Mouse (Mus musculus): ENCODE data around the gene Zfp414.
"Not testable (repeated sequence)": the region's sequence is repeated elsewhere in the genome, so short reads cannot be mapped to it uniquely, and the experiment has no call there.

The Zfp414 gene
- long read RNA-seq, experiment 1, partial matches to known transcripts: 2 of 6 reads
- long read RNA-seq, experiment 1, other reads (novel, unspliced or antisense): 0 of 6 reads
- long read RNA-seq, experiment 2, transcript Zfp414-201 (6 exons, 1,197 nt): major isoform, 8 of 18 reads
- long read RNA-seq, experiment 2, partial matches to known transcripts: 4 of 18 reads
- long read RNA-seq, experiment 2, other reads (novel, unspliced or antisense): 2 of 18 reads

- intact Hi-C loops (cut with DNase I): no loop called here
These were observed at the start of gene Zfp414 for GRCm38 (mm10) chr17:33628621-33629486. TSS of gene Zfp414 (plus strand) at chr17:33629090.

GRCm38 (mm10) chr17:33584061-33584460, 44.8 kb upstream of the Zfp414 start:
- intact Hi-C loops (cut with DNase I): no loop called here

DNA sequence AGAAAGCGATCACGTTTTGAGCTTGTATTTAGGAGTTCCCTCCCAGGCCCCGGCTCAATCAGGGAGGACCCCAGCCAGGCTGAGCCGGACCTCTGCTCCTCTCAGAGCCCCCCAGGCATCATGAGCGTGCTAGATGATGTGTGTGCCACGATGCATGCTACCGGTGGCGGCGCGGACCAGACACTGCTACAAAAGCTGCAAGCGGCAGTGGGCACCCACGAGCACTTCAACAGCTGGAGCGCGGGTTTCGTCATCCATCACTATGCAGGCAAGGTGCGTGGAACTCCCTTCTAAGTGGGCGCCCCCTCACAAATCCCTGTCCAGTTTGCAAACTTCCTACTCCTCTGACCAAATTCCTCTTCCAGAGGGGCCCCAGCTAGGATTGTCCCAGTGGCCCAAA, 42.9 kb upstream of the Zfp414 start:
- intact Hi-C loops (cut with DNase I): no loop called here

- intact Hi-C loops (cut with DNase I): no loop called here
These were observed 31.6 kb upstream of the Zfp414 start for GRCm38 (mm10) chr17:33597271-33597670.

- intact Hi-C loops (cut with DNase I): no loop called here
These were observed 30.4 kb upstream of the Zfp414 start for GRCm38 (mm10) chr17:33598506-33598905.

DNA sequence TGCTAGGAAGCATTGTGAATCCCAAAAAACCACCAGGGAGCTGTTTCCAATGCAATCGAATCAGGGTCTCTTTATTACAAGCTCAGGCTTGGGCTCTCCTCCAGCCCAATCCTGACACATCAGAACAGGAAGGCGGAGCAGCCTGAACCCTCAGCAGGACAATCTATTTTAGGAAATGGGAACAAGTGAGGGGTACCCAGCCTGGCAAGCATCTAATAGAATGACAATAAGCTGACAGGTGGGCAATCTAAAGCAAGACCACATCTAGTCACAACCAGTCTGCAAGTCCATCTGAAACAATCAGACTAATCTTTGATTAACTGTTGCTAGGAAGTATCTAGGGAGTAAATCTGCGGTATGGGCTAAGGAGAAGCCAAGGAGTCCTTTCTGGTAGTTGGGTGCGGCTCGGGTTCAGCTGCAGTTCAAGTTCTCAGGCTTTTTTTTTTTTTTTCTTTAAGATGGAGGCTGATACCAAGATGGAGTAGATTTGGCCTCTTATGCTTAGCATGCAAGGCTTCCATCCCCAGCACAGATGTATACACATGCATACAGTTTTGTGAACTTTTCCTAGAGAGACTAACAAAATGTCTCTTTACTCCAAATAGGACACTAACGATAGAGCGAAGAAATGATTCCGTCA, 28.9 kb upstream of the Zfp414 start:
- intact Hi-C loops (cut with DNase I): no loop called here

- intact Hi-C loops (cut with DNase I): no loop called here
These were observed 28.1 kb upstream of the Zfp414 start for GRCm38 (mm10) chr17:33600831-33601230.

DNA sequence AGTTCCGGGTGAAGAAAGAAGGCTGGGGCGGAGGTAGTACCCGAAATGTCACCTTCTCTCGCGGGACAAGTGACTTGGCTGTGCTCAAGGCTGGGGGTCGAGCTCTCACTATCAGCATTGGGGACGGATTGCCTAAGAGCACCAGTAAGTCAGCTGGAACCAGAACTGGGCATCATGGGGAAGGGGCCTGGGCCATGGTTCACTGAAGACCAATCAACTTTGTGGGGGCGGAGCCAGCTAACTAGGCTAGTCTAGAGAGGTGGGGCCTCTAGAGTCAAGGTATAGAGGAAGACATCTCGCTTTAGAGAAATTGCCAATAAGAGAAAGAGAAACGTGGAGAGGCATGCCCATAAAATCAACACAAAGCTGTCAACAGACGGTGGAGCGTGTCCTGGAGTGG, 26.9 kb upstream of the Zfp414 start:
- intact Hi-C loops (cut with DNase I): no loop called here

- intact Hi-C loops (cut with DNase I): no loop called here
These were observed 21.6 kb upstream of the Zfp414 start for GRCm38 (mm10) chr17:33607273-33607672.

GRCm38 (mm10) chr17:33610548-33610947, 18.3 kb upstream of the Zfp414 start:
- intact Hi-C loops (cut with DNase I): no loop called here

DNA sequence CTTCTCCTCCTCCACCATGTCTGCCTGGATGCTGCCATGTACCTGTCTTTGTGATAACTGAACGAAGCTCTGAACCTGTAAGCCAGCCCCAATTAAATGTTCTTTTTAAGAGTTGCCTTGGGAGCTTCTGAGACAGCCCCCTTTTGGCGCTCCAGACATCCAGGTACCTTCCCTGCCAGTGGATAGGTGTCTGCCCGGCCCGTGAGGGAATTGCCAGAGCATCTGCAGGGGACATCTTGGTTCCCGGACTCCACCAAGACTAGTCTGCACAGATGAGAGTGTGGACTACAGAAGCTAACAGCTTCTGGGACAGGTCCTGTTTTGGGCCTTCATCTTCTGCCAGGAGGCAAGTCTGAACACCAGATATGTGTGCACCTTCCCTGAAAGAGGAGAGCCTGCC, 15.2 kb upstream of the Zfp414 start:
- intact Hi-C loops (cut with DNase I): not testable (repeated sequence)

DNA sequence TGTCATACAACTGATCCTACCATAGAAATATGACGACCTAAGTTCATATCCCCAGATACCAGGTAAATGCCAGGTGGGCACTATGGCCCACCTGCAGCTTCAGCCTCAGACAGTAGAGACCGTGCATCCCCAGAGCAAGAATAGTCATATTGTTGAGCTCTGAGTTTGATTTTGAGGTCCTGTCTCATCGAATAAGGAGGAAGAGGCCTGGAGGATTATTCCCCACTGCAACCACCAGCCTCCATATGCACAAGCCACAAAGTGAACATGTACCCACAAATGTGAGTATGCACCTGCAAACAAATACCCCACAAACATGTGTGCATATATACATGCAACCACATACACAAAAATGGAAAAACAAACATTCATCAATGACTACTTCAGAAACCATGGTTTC, 1.6 kb upstream of the Zfp414 start:
- intact Hi-C loops (cut with DNase I): no loop called here

GRCm38 (mm10) chr17:33629487-33630125, 716 bp downstream of the Zfp414 start:
- intact Hi-C loops (cut with DNase I): no loop called here

- intact Hi-C loops (cut with DNase I): no loop called here
These were observed 1.4 kb downstream of the Zfp414 start for GRCm38 (mm10) chr17:33630171-33630895.

DNA sequence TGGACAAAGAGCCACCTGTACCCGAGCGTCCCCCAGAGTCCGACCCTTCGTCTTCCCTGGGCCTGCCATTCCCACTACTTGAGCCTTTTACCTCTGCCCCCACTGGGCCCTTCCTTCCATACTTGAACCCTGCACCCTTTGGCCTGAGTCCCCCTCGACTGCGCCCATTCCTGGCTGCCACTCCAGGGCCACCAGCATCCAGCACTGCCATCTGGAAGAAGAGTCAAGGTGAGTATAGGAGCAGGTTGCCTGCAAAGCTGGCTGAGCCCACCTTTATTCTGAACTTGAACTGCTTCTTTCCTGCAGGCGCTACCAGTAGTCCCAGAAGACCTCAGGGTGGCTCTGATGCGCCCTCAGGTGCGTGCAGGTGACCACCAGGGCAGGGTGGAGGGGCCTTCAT, 2.3 kb downstream of the Zfp414 start:
- intact Hi-C loops (cut with DNase I): no loop called here

- intact Hi-C loops (cut with DNase I): no loop called here
These were observed 2.9 kb downstream of the Zfp414 start for GRCm38 (mm10) chr17:33631796-33632195.

DNA sequence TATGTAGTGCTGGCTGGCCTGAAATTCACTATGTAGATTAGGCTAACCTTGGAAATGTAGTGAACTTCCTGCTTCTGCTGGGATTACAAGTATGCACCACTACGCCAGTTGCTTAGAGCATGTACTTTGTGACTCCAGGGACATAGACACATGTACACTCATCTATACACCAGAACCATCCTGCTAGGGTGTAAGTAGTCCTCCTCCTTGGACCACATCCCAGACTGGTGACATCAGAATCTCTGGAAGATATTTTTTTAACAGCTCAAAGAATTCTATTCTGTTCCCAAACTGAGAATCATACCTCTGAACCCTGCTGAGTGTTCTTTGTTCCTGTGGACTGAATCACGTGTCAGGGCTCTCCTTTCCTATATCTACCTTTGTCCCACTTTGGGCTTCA, 8.1 kb downstream of the Zfp414 start:
- intact Hi-C loops (cut with DNase I): no loop called here

DNA sequence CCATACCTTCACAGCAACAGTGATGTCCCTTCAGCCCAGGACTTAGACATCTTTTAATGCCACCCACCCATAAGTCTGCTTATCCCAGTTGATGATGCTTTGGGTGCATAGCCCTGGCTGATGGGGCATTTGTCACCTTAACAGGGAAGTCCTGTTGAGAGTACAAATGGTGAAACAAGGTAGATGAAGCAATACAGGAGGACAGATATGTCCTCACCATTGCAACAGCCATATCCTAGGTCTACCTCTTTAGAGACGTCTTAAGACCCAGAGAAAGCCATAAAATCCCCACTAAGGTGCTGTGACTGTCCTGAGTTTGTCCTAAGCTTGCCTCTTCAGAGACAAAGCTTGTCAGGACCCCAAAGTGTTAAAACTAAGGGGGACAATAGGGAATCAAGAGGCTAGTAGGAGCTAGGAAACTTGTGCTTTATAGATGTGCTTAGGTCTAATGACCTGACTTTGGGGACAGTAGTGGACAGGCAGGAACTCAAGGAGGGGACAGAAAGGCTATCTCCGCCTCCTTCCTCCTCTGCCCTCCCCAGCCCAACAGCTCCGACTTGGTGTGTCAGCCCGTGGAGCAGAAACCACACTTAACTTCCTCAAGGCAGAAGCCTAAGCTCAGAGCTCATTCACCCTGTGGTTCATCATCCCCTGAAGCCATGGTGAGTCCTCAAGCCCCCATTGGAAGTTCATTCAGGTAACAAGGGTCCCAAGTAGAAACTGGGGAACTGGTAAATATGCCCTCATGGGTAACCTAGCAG, 8.8 kb downstream of the Zfp414 start, which contains the start of gene Pram1:
Gene Pram1 (plus strand): TSS at position 541 of the 761 bp plus-strand sequence.
- intact Hi-C loops (cut with DNase I): no loop called here

GRCm38 (mm10) chr17:33639743-33640142, 10.9 kb downstream of the Zfp414 start:
- intact Hi-C loops (cut with DNase I): no loop called here

- intact Hi-C loops (cut with DNase I): no loop called here
These were observed 15.2 kb downstream of the Zfp414 start for GRCm38 (mm10) chr17:33644068-33644467.
